Mouse (Mus musculus) embryo, embryonic 10.5 days (tissue): ENCODE measurements at regions not wholly inside any gene's neighbourhood (a gene's known extent, or its start where the extent isn't known, plus 50 kb on each side); places are given as distances from the start of the nearest gene placed in this dataset.

ENCODE experiments used
- DNase-seq: peaks from one replicate; pipeline ENCODE4 v3.0.0-alpha.2; 2015; ENCODE audit warnings: low spot score

- DNase-seq = no peak
These were observed 146.8 kb downstream of the Ktn1 start for GRCm38 (mm10) chr14:47795062-47795461.

DNA sequence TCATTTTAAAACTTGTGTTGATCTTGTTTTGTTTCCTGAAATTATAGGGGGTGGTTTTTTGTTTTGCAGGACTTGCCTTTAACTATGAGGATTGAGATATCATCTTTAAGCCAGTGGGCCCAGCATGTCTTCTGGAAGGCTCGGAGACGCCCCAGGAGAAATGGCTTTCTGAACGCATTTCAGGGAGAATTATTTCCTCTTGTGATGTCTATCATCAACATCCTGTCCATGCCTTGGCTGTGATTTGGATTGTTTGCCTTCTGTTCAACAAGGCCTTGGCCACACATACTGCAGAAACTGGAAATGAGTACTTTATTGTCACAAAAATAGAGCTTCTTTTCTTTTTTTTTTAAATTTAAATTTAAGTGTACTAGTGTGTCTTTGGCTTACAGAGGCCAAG lies 150.0 kb downstream of the Ktn1 start:
- DNase-seq = no peak

DNA sequence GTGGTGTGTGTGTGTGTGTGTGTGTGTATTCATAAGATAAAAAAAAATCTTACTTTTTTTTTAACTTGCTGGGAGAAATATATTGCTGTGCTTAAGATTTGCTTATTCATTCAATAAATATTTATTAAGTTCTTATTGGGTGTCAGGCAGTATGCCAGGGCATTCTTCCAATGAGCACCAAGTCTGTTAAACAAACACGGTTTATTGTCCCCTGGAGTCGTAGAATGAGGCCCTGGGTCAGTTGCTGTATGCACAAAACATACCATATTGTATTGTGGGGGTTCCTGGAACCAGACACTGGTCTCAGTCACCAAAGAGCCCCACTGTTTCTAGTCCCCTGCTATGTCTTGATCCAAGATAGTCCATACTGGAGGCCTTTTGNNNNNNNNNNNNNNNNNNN lies 151.3 kb downstream of the Ktn1 start:
- DNase-seq = no peak

DNA sequence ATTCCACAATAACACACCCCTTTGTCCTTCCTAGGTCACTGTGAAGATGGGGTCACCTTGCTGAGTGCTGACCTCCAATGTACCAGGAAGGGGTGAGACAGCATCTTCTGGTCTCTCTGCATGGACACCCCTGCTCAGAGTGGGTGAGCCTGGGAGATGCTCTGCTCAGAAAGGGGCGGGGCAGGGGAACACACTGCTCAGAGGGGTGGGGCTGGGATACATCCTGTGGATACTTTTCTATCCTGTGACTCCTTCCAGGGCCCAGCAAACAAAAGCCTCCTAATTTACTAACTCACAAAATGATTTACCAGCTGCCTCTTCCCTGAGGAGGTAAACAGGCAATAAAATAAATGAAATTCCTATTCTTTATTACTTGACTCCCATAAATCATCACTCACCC lies 157.0 kb downstream of the Ktn1 start:
- peak; percentile 19 for DNase-seq

DNA sequence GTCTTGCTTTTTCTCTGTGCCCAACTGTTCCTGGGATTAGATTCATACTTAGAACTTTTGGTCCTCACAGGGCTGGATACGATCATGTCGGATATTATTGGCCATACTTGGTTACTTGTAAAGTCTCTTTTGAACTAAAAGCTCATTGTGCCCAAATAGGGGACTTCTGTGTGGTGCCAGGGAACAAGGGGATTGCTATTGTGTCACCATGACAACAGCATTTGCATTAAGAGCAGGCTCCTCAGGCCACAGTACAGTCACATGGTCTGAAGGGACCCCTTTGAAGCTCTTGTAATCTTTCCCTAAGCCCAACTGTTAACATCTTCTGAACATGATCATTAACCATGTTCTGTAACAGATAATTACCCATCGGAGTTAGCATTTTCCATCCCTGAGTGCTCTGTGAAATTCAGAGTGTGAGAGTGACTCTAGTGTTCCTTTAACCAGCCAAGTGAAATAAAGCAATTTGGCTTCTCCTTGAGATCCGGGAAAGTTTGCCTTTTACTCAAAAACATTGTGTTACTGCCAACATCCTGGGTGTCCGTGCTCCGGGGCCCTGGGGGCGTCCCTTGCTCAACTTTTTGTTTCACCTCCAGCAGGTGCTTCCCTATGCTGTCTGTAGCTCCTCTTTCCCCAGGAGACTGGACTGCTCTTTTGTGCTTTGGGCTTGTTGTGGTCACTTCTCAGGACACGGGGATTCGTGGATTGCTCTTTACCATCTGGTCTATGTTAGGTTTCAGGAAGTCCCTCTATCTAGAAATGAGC lies 157.7 kb downstream of the Ktn1 start:
- peak; percentile 77 for DNase-seq

- DNase-seq = peak; percentile 54
These were observed 160.1 kb downstream of the Ktn1 start for GRCm38 (mm10) chr14:47808097-47808910.

- DNase-seq = no peak
These were observed 170.0 kb downstream of the Ktn1 start for GRCm38 (mm10) chr14:47818224-47818623.

DNA sequence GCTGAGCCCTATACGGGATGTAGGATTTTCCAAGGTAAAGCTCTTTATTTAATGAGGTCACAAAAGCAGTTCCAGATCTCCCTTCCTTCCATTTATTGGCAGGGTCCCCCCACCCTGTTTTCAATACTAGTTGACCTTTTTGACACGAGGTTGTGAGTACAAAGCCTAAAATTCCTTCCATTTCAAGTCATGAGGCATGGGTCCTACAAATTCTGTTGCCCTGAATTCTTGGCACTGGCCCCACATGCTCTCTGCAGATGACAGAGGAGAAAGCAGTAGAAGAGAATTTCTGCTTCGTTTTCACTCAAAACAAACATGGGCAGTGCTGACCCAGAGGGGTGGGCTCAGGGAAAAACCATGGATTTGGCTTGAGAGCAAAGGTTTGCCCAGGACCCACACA lies 170.4 kb downstream of the Ktn1 start:
- DNase-seq = no peak

DNA sequence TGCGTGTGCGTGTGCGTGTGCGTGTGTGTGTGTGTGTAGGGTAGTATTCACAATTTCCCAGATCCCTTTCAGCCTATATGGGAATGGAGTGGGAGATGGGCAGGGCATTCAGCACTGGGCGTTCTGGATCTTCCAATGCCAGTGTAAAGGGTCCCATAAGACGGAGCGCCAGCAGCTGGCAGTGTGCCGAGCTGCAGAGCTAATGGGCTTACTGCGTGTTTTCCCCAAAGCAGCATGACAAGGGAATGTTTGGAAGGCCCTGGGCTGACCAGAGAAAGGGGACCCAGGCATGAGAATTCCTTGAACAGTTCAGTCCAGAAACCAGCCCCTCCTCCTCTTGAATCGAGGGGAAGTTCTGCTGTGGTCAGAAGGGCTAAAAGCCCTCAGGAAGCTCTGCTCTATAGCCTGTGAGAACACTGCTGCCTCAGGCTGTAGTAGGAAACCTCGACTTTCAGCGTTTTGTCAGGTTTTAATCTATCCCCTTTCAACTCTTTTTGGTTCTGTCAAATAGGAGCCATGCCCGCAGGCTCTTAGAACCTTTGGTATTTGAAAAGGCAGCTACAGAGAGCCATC lies 172.4 kb downstream of the Ktn1 start:
- no peak for DNase-seq

GRCm38 (mm10) chr14:47823182-47823581 lies 174.9 kb downstream of the Ktn1 start:
- no peak for DNase-seq

GRCm38 (mm10) chr14:47823696-47824095 lies 175.4 kb downstream of the Ktn1 start:
- no peak for DNase-seq

DNA sequence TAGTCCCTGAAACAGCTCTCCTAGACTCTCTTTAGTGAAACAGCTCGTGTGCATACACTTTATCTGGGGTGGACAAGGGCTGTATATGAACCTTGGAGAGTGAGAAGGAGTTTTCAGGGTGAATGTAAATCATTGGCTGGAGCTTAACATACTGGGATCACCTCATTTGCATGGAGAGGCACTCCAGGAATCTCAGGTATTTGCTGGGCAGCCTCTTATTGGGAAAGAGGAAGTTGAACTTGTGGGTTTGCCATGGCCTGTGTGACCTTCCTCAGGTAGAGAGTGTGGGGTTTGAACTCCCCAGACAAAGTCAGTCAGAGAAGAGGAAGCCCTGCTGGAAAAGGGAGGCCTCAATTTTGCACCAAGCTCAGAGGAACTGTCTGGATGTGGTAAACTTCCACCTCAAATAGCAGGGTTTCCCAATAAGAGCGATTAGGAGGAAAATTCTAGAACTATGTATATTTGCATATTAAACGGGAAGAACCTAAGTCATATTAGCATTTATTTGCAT lies 177.3 kb downstream of the Ktn1 start:
- DNase-seq = no peak

GRCm38 (mm10) chr14:47826545-47826944 lies 178.3 kb downstream of the Ktn1 start:
- no peak for DNase-seq

DNA sequence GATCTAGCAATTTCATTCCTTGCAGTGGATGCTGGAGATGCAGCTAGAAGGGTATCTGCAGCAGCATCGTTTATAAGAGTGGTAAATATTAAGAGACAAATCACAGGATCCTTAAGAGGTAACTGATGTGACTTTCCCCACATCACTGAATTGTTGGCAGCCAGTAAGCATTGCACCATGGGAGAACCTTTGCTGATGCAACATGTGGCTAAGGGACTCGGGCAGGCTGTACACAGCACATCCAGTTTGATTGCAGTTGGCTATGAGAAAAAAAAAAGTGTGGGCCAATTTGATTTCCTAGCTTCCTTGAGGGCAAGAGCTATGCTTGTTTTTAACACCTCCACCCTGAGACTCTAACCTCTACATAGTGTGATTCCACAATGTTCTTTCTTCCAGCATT lies 179.4 kb downstream of the Ktn1 start:
- DNase-seq = no peak

DNA sequence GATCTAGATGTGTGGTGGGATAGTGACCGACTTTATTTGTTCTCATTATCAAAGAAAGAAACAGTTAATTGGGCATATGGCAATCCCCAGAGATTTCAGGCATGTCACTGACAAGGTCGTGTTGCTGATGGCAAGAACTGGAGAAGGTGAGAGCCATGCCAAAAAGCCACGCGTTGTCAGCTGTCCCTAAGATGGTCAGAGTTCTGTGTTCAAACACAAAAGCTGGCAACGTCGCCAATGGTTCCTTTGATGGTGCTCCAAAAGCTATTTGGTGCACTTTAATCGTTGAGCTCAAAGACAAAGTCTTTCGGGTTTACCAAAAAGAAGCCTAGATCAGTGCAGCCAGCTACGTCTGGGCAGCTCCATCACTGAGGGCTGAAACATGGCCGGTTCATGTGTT lies 185.4 kb downstream of the Ktn1 start:
- no peak for DNase-seq

- no peak for DNase-seq
These were observed 187.2 kb downstream of the Ktn1 start for GRCm38 (mm10) chr14:47835408-47835807.

- DNase-seq = peak; percentile 22
These were observed 191.4 kb downstream of the Ktn1 start for GRCm38 (mm10) chr14:47839493-47840215.

DNA sequence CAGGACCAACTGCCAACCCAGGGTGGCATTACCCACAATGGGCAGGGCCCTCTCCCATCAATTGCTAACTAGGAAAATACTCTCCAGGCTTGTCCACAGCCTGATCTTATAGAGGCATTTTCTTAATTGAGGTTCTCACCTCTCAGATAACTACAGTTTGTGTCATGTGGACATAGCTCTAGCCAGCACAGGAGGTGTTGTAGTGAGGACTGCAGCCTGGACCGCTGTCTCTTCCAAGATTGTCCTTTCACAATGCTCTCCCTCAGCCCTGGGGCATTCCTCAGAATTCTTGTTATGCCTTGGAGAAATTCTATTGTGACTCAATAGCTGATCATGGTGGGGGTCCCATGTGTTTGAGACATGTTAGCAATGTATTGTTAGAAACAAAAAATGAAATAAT lies 196.1 kb downstream of the Ktn1 start:
- DNase-seq = no peak

- no peak for DNase-seq
These were observed 200.6 kb downstream of the Ktn1 start for GRCm38 (mm10) chr14:47848861-47849260.

GRCm38 (mm10) chr14:47856280-47856765 lies 208.1 kb downstream of the Ktn1 start:
- DNase-seq = no peak

GRCm38 (mm10) chr14:47857271-47857670 lies 209.0 kb downstream of the Ktn1 start:
- DNase-seq = no peak
